Mouse (Mus musculus) A20 (cell line): ENCODE data around the gene Ttbk1.
"Not testable (repeated sequence)": the region's sequence is repeated elsewhere in the genome, so short reads cannot be mapped to it uniquely, and the experiment has no call there.

ENCODE experiments used
- DNase-seq: peaks from one replicate; pipeline ENCODE4 v3.0.0-alpha.2; 2011; ENCODE audit warnings: low read depth, low spot score

The Ttbk1 gene

GRCm38 (mm10) chr17:46487431-46487830 lies at the start of gene Ttbk1:
Gene Ttbk1, minus strand, starts transcription at chr17:46487675.
- no peak for DNase-seq

GRCm38 (mm10) chr17:46525579-46526307 lies 38.3 kb upstream of the Ttbk1 start:
- peak; percentile 64 for DNase-seq

GRCm38 (mm10) chr17:46525065-46525464 lies 37.6 kb upstream of the Ttbk1 start:
- DNase-seq: no peak

GRCm38 (mm10) chr17:46521963-46522668 lies 34.6 kb upstream of the Ttbk1 start:
- DNase-seq: no peak

- DNase-seq: no peak
Measured at GRCm38 (mm10) chr17:46521174-46521573, 33.7 kb upstream of the Ttbk1 start.

- DNase-seq: no peak
Measured at GRCm38 (mm10) chr17:46520385-46520979, 33.0 kb upstream of the Ttbk1 start.

GRCm38 (mm10) chr17:46519971-46520370 lies 32.5 kb upstream of the Ttbk1 start:
- DNase-seq: no peak

GRCm38 (mm10) chr17:46513329-46513728 lies 25.9 kb upstream of the Ttbk1 start:
- DNase-seq: peak; percentile 19

- peak; percentile 40 for DNase-seq
Measured at GRCm38 (mm10) chr17:46511059-46511710, 23.7 kb upstream of the Ttbk1 start.

GRCm38 (mm10) chr17:46505617-46506016 lies 18.1 kb upstream of the Ttbk1 start:
- DNase-seq: no peak

GRCm38 (mm10) chr17:46503847-46504638 lies 16.6 kb upstream of the Ttbk1 start:
- no peak for DNase-seq

- no peak for DNase-seq
Measured at GRCm38 (mm10) chr17:46502775-46503174, 15.3 kb upstream of the Ttbk1 start.

- DNase-seq: no peak
Measured at GRCm38 (mm10) chr17:46497956-46498355, 10.5 kb upstream of the Ttbk1 start.

- peak; percentile 89 for DNase-seq
Measured at GRCm38 (mm10) chr17:46496623-46497434, 9.4 kb upstream of the Ttbk1 start, which contains the start of gene Dnph1. Gene Dnph1, plus strand, starts transcription at chr17:46496711.

GRCm38 (mm10) chr17:46496081-46496480 lies 8.6 kb upstream of the Ttbk1 start:
- not testable (repeated sequence) for DNase-seq

GRCm38 (mm10) chr17:46495486-46495885 lies 8.0 kb upstream of the Ttbk1 start:
- DNase-seq: peak; percentile 36

- no peak for DNase-seq
Measured at GRCm38 (mm10) chr17:46486995-46487394, 480 bp downstream of the Ttbk1 start.

- peak; percentile 58 for DNase-seq
Measured at GRCm38 (mm10) chr17:46484461-46484875, 3.0 kb downstream of the Ttbk1 start.

GRCm38 (mm10) chr17:46484021-46484431 lies 3.4 kb downstream of the Ttbk1 start:
- DNase-seq: peak; percentile 51

GRCm38 (mm10) chr17:46483561-46484001 lies 3.9 kb downstream of the Ttbk1 start:
- DNase-seq: peak; percentile 54
